ENCODE assay signal across 8 mouse cellular contexts in genomic region chr10:110920368-110920950, GRCm38 (mm10). TPM values are rescaled to one million over a fixed set of nuclear protein-coding genes. Genes with fewer than 3 reads are reported as not detected.
A peak's percentile ranks its signal among the peaks of the same experiment; 100 is the strongest.
DNase-seq lines count a peak whose midpoint lies in the region; ATAC-seq and TF ChIP-seq lines count a peak whose summit lies in the region.

No protein-coding gene starts in this region.

- H3K9ac ChIP-seq in heart, postnatal 0 days (replicated peaks; ENCODE audit: low read depth, low read length) = peak overlapping the region; percentile 89
- peak overlapping the region; percentile 80 for H3K9ac ChIP-seq in hindbrain, embryonic 11.5 days (ENCODE audit: low read depth, low read length)

- TF ChIP-seq EP300 in heart, postnatal 0 days (IDR thresholded peaks at IDR 0.05; ENCODE audit: low read depth) = no peak

- H3K36me3 ChIP-seq in heart, postnatal 0 days (replicated peaks; ENCODE audit: control insufficient read depth, insufficient read depth, low read length) = no peaks in the 10 kb centered on the region
- no peaks in the 10 kb centered on the region for H3K36me3 ChIP-seq in hindbrain, embryonic 11.5 days (ENCODE audit: control insufficient read depth, insufficient read depth, low read length)

- H3K4me2 ChIP-seq in heart, postnatal 0 days (ENCODE audit: low read depth, low read length) = peak overlapping the region; percentile 96
- H3K4me2 ChIP-seq in hindbrain, embryonic 11.5 days (replicated peaks; ENCODE audit: low read depth, low read length) = peak overlapping the region; percentile 87

- H3K27me3 ChIP-seq in heart, postnatal 0 days (ENCODE audit: control insufficient read depth, insufficient read depth, low read length) = no peaks in the 10 kb centered on the region
- H3K27me3 ChIP-seq in hindbrain, embryonic 11.5 days (ENCODE audit: control insufficient read depth, insufficient read depth, low read length) = no peaks in the 10 kb centered on the region

- under 1% methylated on average over 15 of the region's 15 CpGs for WGBS in heart, postnatal 0 days
- 2% methylated on average over 15 of the region's 15 CpGs for WGBS in hindbrain, embryonic 11.5 days

- peak overlapping the region; percentile 92 for H3K27ac ChIP-seq in heart, postnatal 0 days (ENCODE audit: low read depth)
- H3K27ac ChIP-seq in hindbrain, embryonic 11.5 days (ENCODE audit: low read depth, low read length) = peak overlapping the region; percentile 62

- no peak for TF ChIP-seq CTCF in heart, postnatal 0 days (IDR thresholded peaks at IDR 0.05; ENCODE audit: low read depth)

- DNase-seq in heart, postnatal 0 days (ENCODE audit: low spot score) = no peak
- no peak for DNase-seq in heart, adult 9 months (ENCODE audit: low spot score in 2 of 2)
- DNase-seq in hindbrain, embryonic 11.5 days (ENCODE audit: low spot score) = no peak
- DNase-seq in cerebellum, postnatal 36 days = no peak
- no peak for DNase-seq in gastrocnemius, postnatal 25 days
- DNase-seq in cerebellum, postnatal 14 days = no peak

- peak; percentile 20 for ATAC-seq in heart, postnatal 0 days (ENCODE audit: insufficient read depth, low read depth)
- ATAC-seq in activated CD4-positive, CD25-positive, alpha-beta regulatory T cell, adult 4 months = peak; percentile 19
- ATAC-seq in hindbrain, embryonic 11.5 days (ENCODE audit: low FRiP score) = peak; percentile 68
- ATAC-seq in megakaryocyte progenitor cell, adult 5-6 weeks (replicated peaks; ENCODE audit: poor library complexity) = peak; percentile 10; the same call in 1 of the 2 replicates

- H3K4me1 ChIP-seq in heart, postnatal 0 days (ENCODE audit: control insufficient read depth, insufficient read depth) = peaks cover 35% of the 10 kb centered on the region
- no peaks in the 10 kb centered on the region for H3K4me1 ChIP-seq in hindbrain, embryonic 11.5 days (replicated peaks; ENCODE audit: control insufficient read depth, insufficient read depth, low read length)

- H3K9me3 ChIP-seq in heart, postnatal 0 days (replicated peaks; ENCODE audit: control insufficient read depth, low read length) = no peaks in the 10 kb centered on the region
- H3K9me3 ChIP-seq in hindbrain, embryonic 11.5 days (ENCODE audit: control insufficient read depth, low read length) = no peaks in the 10 kb centered on the region; the same call in 1 of the 2 replicates

- H3K4me3 ChIP-seq in heart, postnatal 0 days (ENCODE audit: low read depth, low read length) = peak overlapping the region; percentile 82
- peak overlapping the region; percentile 71 for H3K4me3 ChIP-seq in hindbrain, embryonic 11.5 days (ENCODE audit: low read depth, low read length)

RNA-seq across cellular contexts. Expression of gene Csrp2, which starts 0.9 kb away (rescaled TPM):
- total RNA-seq in heart, postnatal 0 days (2014; rRNA removed; ENCODE audit: low replicate concordance) = 193 and 293 TPM in 2 replicates
- 375 and 389 TPM in 2 replicates for polyA plus RNA-seq in heart, postnatal 0 days (2015; fragmentation: Nextera tagmentation; extraction: Ambion mirVana)
- polyA plus RNA-seq in activated CD4-positive, CD25-positive, alpha-beta regulatory T cell, adult 4 months (2017; shearing (Covaris generic)) = 1 to 10 TPM; 4.2 to 7.8 TPM
- polyA plus RNA-seq in hindbrain, embryonic 11.5 days (2014; fragmentation: Nextera tagmentation; extraction: Ambion mirVana) = 150 and 156 TPM in 2 replicates
- total RNA-seq in megakaryocyte progenitor cell, adult 5-6 weeks (2015) = 19.3 and 26.5 TPM in 2 replicates
- total RNA-seq in megakaryocyte progenitor cell, adult 5-6 weeks (2017) = 61.1 and 92.4 TPM in 2 replicates
- 10 to 100 TPM in 1 of 2 experiments, 1 to 10 TPM in 1; 8.8 to 15.2 TPM for total RNA-seq in gastrocnemius, postnatal 25 days (2021)

Comparison
In these comparisons a context has a peak if more than half of its experiments do, and no peak if none do; other contexts are left out.
1. ATAC-seq: peak in every context shown above with its lines; median percentile 68 in hindbrain, embryonic 11.5 days; 20 in heart, postnatal 0 days; 19 in activated CD4-positive, CD25-positive, alpha-beta regulatory T cell, adult 4 months; 10 in megakaryocyte progenitor cell, adult 5-6 weeks.